Mouse (Mus musculus) midbrain, embryonic 14.5 days (tissue): ENCODE data around the gene Frmd8. TPM values are rescaled to one million over a fixed set of nuclear protein-coding genes. Genes with fewer than 3 reads are reported as not detected.
A peak's percentile ranks its signal among the peaks of the same experiment; 100 is the strongest.

Experiments
- ATAC-seq: fragments of 200-750 bp; cut with Nextera tagmentation; 2 replicates; pipeline ENCODE4 v1.8.0; 2017; ENCODE audit warnings: moderate number of reproducible peaks, moderate library complexity; ENCODE audit not compliant: low FRiP score, low TSS enrichment
- DNase-seq: peaks from one replicate; pipeline ENCODE4 v3.0.0-alpha.2; 2015
- H3K27ac ChIP-seq: fragments of 300-500 bp; sonication (generic); replicated peaks from 2 replicates; pipeline ENCODE4 v1.5.1; 2014; ENCODE audit warnings: mild to moderate bottlenecking, low read depth, low read length, moderate library complexity
- H3K27me3 ChIP-seq: fragments of 300-500 bp; sonication (generic); 2 replicates; pipeline ENCODE4 v1.6.1; 2014; ENCODE audit warnings: low read length, control low read depth, mixed read lengths; ENCODE audit not compliant: control insufficient read depth, insufficient read depth
- H3K36me3 ChIP-seq: fragments of 300-500 bp; sonication (generic); 2 replicates; pipeline ENCODE4 v1.6.1; 2014; ENCODE audit warnings: low read length, control low read depth; ENCODE audit not compliant: control insufficient read depth, insufficient read depth
- H3K4me1 ChIP-seq: fragments of 300-500 bp; sonication (generic); 2 replicates; pipeline ENCODE4 v1.6.1; 2014; ENCODE audit warnings: mild to moderate bottlenecking, antibody characterized with exemption, low read length, control low read depth; ENCODE audit not compliant: control insufficient read depth, insufficient read depth
- H3K4me2 ChIP-seq: fragments of 300-500 bp; sonication (generic); 2 replicates; pipeline ENCODE4 v1.6.1; 2014; ENCODE audit warnings: mild to moderate bottlenecking, low read length, moderate library complexity
- H3K4me3 ChIP-seq: fragments of 300-500 bp; sonication (generic); replicated peaks from 2 replicates; pipeline ENCODE4 v1.5.1; 2014; ENCODE audit warnings: low read depth, low read length
- H3K9ac ChIP-seq: fragments of 300-500 bp; sonication (generic); replicated peaks from 2 replicates; pipeline ENCODE4 v1.6.1; 2014; ENCODE audit warnings: mild to moderate bottlenecking, low read length, moderate library complexity
- H3K9me3 ChIP-seq: fragments of 300-500 bp; sonication (generic); 2 replicates; pipeline ENCODE4 v1.6.1; 2016; ENCODE audit warnings: low read length, control low read depth, mixed read lengths; ENCODE audit not compliant: control insufficient read depth
- WGBS: fragments of 180-500 bp; shearing (Covaris S2); extraction: QIAGEN DNeasy Blood & Tissue Kit; methylation state at CpG from one replicate; pipeline ENCODE4 v1.1.7; 2014; 5-methylcytosine and 5-hydroxymethylcytosine counted together
- polyA plus RNA-seq: library from polyadenylated mRNA; unstranded; fragments of >200 nt; fragmentation: Nextera tagmentation; extraction: Ambion mirVana; gene quantifications from 2 replicates; pipeline ENCODE4 v1.2.1, GENCODE M21; 2014

Frmd8 gene
- polyA plus RNA-seq, 1 experiment from 2014 or later = 12.2 TPM

DNA sequence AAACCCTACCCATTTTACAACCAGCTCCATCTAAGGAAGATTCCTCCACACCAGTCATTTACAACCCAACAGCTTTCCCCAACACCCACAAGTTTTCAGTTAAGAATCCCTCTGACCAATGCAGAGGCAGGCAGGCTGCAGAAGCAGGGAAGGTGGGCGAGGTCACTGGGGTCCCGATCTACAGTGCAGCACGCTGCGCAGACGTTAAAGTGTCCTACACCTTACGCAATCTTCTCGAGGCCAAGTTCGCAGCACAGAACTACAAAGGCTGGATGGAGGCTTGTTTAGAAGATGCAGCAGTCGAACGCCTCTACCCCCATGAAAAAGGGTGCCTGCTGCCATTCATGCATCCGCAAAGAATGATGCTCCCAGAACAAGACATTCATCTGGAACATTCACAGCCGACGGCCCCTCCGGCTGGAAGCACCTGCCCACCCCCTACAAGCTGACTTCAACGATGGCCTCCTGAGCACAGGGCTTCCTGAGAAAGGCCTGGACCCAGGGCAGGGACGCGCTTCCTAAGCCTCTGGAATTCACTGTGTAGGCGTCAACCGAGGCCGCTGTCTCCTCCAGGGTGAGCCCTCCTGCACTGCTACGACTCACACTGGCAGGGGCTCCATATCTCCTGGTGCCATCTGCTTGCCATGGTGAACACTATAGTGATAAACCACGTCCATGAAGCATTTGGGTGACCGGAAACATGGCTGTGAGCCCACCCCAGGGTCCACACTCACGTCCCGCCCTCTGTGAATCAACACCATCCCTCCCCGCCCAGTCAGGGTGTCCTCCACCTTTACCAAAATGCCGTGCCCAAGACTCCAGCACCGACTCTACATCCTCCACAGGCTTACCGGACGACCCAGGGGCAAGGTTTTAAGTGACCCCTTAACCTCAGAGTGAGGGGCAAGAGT lies 31.0 kb downstream of the Frmd8 start:
- Histone ChIP-seq H3K9me3 (no peaks in the 10 kb centered on the region), H3K4me2 (no peak overlapping the region), H3K27ac (0 out of 2 replicates have a peak overlapping the region, but pooled peaks have one; percentile 20), H3K4me1 (peaks cover 45% of the 10 kb centered on the region), H3K4me3 (no peak overlapping the region), H3K36me3 (no peaks in the 10 kb centered on the region), H3K27me3 (no peaks in the 10 kb centered on the region), H3K9ac (no peak overlapping the region)
- DNase-seq (no peak), ATAC-seq (no peak)
- 86% methylated on average over 30 of the region's 30 CpGs for WGBS

DNA sequence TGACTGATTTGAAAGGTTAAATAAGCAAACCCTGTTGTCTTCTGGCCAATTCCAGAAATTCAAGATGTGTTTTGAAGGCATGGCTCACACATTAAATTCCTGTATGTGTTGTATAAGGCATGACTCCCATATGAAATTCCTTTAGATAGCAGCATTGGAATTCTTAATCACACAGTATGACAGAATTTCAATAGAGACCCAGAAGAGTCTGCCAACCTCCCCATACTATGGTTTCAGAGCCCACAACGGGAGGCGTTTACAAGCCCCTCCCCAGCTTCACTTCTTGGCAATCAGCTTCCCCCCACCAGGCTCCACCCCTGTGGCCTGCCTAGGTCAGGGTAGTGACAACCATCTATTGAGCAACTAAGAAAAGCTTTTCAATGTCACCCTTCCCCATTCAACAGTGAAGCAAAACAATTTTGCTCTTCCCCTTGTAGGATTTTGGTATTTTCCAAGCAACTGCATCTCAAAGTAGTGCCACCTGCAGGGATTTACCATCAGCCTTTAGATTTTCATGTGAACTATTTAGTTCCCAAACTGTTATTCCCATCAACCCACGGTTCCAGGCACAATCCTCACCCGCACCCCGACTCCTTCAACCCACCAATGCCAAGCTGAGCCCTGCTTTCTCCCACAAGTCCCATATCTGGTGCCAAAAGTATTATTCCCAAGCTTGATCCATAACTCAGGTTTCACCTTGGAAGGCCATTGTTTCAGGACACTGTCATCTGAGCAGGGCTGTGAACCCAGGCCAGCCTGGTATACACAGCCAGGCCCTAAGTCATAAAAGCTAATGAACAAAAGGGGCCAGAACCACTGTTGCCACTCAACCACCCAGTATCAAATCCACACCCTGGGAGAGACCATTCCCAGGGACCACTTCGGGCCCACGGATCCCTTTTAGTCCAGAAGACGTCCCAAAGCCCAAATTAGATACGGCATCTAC lies 32.0 kb downstream of the Frmd8 start:
- 67% methylated on average over 9 of the region's 9 CpGs for WGBS
- Histone ChIP-seq H3K9me3 (no peaks in the 10 kb centered on the region), H3K27me3 (no peaks in the 10 kb centered on the region), H3K4me1 (peaks cover 35% of the 10 kb centered on the region), H3K4me2 (no peak overlapping the region), H3K27ac (0 out of 2 replicates have a peak overlapping the region, but pooled peaks have one; percentile 20), H3K4me3 (no peak overlapping the region), H3K36me3 (no peaks in the 10 kb centered on the region), H3K9ac (no peak overlapping the region)
- no peak for ATAC-seq
- no peak for DNase-seq

- no peak for ATAC-seq
- no peaks in the 10 kb centered on the region for H3K36me3 ChIP-seq
- no peak overlapping the region for H3K9ac ChIP-seq
- 60% methylated on average over 5 of the region's 5 CpGs for WGBS
- H3K4me3 ChIP-seq = no peak overlapping the region
- no peak overlapping the region for H3K27ac ChIP-seq
- no peaks in the 10 kb centered on the region for H3K27me3 ChIP-seq
- peaks cover 26% of the 10 kb centered on the region for H3K4me1 ChIP-seq
- H3K9me3 ChIP-seq = no peaks in the 10 kb centered on the region
- no peak for DNase-seq
- H3K4me2 ChIP-seq = no peak overlapping the region
These were observed 32.9 kb downstream of the Frmd8 start for GRCm38 (mm10) chr19:5841999-5842784.

DNA sequence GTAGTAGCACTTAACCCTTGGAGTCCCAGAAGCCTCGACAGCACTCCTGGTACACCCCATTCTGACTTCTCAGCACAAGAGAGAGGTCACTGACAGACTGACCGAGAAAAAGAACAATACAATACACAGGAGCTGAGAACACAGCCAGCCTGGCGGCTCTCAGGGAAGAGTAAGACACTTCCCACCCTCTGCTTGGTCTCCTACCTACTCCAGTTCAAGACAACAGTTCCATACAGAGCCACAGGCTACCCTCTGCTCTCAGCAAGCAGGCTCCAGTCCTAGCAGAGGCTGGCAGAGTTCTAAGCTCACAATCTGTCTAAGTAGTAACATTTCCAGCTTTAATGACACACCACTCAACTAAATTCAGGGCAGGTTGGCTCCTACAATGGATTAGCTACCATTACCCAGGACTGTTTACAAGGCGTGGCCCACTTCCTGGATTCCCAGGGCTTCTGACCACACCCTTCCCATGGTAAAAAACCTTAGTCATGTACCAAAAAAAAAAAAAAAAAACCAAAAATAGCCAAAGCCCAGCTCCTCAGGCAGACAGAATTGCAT lies 33.6 kb downstream of the Frmd8 start:
- 57% methylated on average over 4 of the region's 4 CpGs for WGBS
- H3K9ac ChIP-seq = no peak overlapping the region
- H3K27ac ChIP-seq = no peak overlapping the region
- H3K9me3 ChIP-seq = no peaks in the 10 kb centered on the region
- no peaks in the 10 kb centered on the region for H3K36me3 ChIP-seq
- DNase-seq (no peak), ATAC-seq (no peak)
- peaks cover 19% of the 10 kb centered on the region for H3K4me1 ChIP-seq
- H3K4me3 ChIP-seq = no peak overlapping the region
- H3K4me2 ChIP-seq = no peak overlapping the region
- no peaks in the 10 kb centered on the region for H3K27me3 ChIP-seq

GRCm38 (mm10) chr19:5840890-5841388 lies 34.1 kb downstream of the Frmd8 start:
- Histone ChIP-seq H3K4me2 (no peak overlapping the region), H3K36me3 (no peaks in the 10 kb centered on the region), H3K27ac (no peak overlapping the region), H3K9me3 (no peaks in the 10 kb centered on the region), H3K27me3 (no peaks in the 10 kb centered on the region), H3K4me1 (peaks cover 14% of the 10 kb centered on the region), H3K9ac (no peak overlapping the region), H3K4me3 (no peak overlapping the region)
- ATAC-seq (no peak), DNase-seq (no peak)
- WGBS = 90% methylated on average over 9 of the region's 9 CpGs

DNA sequence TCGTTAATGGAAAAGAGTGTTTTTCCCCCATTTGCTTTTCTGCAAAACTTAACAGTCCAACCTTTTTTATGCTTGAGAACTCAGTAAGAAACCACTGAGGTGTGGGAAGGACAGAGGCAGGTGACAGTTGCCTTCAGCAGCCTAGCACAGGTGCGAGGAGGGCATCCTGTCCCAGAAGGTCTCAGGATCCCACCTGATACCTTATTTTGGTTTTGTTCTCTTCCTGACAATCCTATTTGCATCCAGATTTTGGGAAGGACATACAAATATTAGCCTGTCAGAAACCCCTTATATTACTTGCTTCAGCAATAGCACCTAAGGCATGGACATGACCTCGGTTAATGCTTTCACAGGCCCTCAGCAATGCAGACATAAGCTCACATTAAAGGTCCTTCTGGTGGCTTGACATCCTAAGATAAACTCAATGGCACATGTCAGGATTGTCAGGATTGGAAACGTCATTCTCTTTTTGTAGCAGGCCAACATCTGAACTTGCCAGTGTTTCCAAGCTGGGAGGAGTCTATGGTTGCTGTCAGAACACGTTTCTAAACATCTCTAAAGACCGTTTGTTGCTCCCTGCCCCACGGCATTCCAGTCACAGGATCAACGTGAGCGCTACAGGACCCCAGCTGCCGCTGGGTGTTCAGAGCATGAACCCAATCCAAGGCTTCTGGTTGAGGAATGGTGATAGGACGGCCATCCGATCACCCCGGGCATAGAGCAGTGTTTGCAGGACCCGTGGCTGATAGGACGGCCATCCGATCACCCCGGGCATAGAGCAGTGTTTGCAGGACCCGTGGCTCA lies 34.8 kb downstream of the Frmd8 start:
- Histone ChIP-seq H3K36me3 (no peaks in the 10 kb centered on the region), H3K27me3 (no peaks in the 10 kb centered on the region), H3K9ac (no peak overlapping the region), H3K4me2 (no peak overlapping the region), H3K27ac (no peak overlapping the region), H3K4me3 (no peak overlapping the region), H3K9me3 (no peaks in the 10 kb centered on the region), H3K4me1 (peaks cover 10% of the 10 kb centered on the region)
- no peak for DNase-seq
- ATAC-seq = no peak
- WGBS = 72% methylated on average over 18 of the region's 18 CpGs

DNA sequence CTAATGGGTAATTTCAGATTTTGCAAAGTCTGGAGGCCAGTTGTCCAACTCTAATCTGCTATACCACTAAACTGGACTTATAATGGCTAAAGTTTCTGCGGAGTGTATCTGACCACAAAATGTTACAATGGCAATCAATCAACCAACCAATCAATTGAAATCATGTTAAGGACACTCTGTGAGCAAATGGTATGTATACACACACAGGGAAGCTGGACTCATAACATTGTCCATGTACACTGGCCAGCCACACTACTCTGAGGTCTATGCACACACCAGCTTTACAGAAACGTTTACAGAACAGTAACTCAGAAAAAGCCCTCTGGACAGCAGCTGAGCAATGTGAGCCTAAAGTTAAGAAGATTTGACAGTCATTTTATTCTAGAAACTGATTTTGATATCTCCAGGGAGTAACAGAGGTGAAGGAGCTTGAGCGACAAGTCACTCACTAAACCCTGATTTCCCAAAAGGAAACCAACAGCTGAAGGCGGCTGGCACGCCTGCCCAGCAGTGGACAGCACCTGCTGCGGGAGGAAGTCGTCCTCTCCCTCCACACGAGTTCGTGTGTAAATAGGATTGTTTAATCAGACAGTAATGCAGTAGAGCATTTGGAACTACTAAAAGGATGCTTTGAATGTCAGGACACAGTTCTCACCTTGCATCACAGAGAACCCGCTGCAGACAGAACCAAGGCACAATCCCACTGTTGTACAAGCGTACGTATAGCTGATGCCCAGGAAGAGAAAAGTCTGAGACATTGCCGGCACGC lies 35.6 kb downstream of the Frmd8 start:
- Histone ChIP-seq H3K9me3 (no peaks in the 10 kb centered on the region), H3K4me2 (no peak overlapping the region), H3K4me3 (no peak overlapping the region), H3K36me3 (no peaks in the 10 kb centered on the region), H3K4me1 (0 out of 2 replicates have a peak, but pooled peaks cover 2% of the 10 kb centered on the region), H3K27ac (no peak overlapping the region), H3K9ac (no peak overlapping the region), H3K27me3 (no peaks in the 10 kb centered on the region)
- ATAC-seq = no peak
- WGBS = 69% methylated on average over 14 of the region's 14 CpGs
- DNase-seq = no peak
